Mouse (Mus musculus) cerebellum, adult 2 months (tissue): Measurements from ENCODE around the gene Marcksl1.

Experiments
- CTCF ChIP-seq: fragments of 200-500 bp; IDR thresholded peaks from 2 replicates; pipeline ENCODE4 v1.5.1; 2011; ENCODE audit warnings: low read depth, mild to moderate bottlenecking, control low read depth, low read length, moderate library complexity, borderline replicate concordance; ENCODE audit not compliant: insufficient read depth
- POLR2A ChIP-seq: fragments of 200-500 bp; IDR thresholded peaks from 2 replicates; pipeline ENCODE4 v1.6.1; 2011; ENCODE audit warnings: low read length, control low read depth, borderline replicate concordance; ENCODE audit not compliant: insufficient read depth

DNA sequence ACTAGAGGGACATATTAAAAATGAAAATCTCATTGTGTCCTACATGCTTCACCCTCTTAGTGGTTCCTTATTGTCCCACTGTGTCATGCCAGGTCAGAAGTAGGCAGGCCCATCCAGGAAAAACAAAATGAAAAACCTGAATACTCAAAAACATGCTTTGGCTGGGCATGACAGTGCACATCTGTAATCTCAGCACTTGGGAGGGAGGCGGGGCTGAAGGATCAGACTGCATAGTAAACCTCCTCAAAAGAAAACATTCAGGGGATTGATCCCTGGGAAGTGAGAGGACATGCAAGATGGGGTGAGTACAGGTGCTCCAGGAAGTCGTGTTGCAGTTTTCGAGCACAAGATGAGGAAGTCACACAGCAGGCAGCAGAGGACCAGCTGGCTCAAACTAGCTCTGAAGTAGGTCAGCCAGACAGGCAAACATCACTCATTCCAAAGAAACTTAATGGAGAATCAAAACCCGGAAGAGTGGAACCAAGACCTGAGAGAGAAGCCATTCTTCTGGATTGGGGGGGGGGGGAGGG, 49.0 kb upstream of the Marcksl1 start:
- TF ChIP-seq POLR2A (no peak), CTCF (no peak)
